Mouse (Mus musculus) liver, embryonic 16.5 days (tissue): ENCODE results near the gene Tor1b. TPM values are rescaled to one million over a fixed set of nuclear protein-coding genes. Genes with fewer than 3 reads are reported as not detected.

ENCODE experiments used
- ATAC-seq: fragments of 200-750 bp; cut with Nextera tagmentation; 2 replicates; pipeline ENCODE4 v1.8.0; 2017; ENCODE audit warnings: low read depth, mild to moderate bottlenecking, moderate number of reproducible peaks, moderate library complexity
- H3K27ac ChIP-seq: fragments of 300-500 bp; sonication (generic); 2 replicates; pipeline ENCODE4 v1.5.1; 2014; ENCODE audit warnings: mild to moderate bottlenecking, low read length
- H3K27me3 ChIP-seq: fragments of 300-500 bp; sonication (generic); 2 replicates; pipeline ENCODE4 v1.6.1; 2014; ENCODE audit warnings: low read depth, low read length, mixed read lengths; ENCODE audit not compliant: control insufficient read depth, insufficient read depth
- H3K36me3 ChIP-seq: fragments of 300-500 bp; sonication (generic); 2 replicates; pipeline ENCODE4 v1.6.1; 2014; ENCODE audit warnings: mild to moderate bottlenecking; ENCODE audit not compliant: control insufficient read depth, insufficient read depth
- H3K4me1 ChIP-seq: fragments of 300-500 bp; sonication (generic); 2 replicates; pipeline ENCODE4 v1.6.1; 2014; ENCODE audit warnings: low read depth, low read length, mixed read lengths; ENCODE audit not compliant: control insufficient read depth
- H3K4me2 ChIP-seq: fragments of 300-500 bp; sonication (generic); 2 replicates; pipeline ENCODE4 v1.6.1; 2014; ENCODE audit warnings: low read depth, low read length, mixed read lengths
- H3K4me3 ChIP-seq: fragments of 300-500 bp; sonication (generic); 2 replicates; pipeline ENCODE4 v1.5.1; 2014; ENCODE audit warnings: low read depth, mild to moderate bottlenecking, low read length
- H3K9ac ChIP-seq: fragments of 300-500 bp; sonication (generic); 2 replicates; pipeline ENCODE4 v1.6.1; 2014; ENCODE audit warnings: low read depth, low read length
- H3K9me3 ChIP-seq: fragments of 300-500 bp; sonication (generic); replicated peaks from 2 replicates; pipeline ENCODE4 v1.6.1; 2016; ENCODE audit warnings: low read length; ENCODE audit not compliant: control insufficient read depth
- WGBS: fragments of 180-500 bp; shearing (Covaris S2); extraction: QIAGEN DNeasy Blood & Tissue Kit; methylation state at CpG from one replicate; pipeline ENCODE4 v1.1.7; 2014; ENCODE audit not compliant: insufficient replicate concordance; 5-methylcytosine and 5-hydroxymethylcytosine counted together
- polyA plus RNA-seq: library from polyadenylated mRNA; unstranded; fragments of >200 nt; fragmentation: Nextera tagmentation; extraction: Ambion mirVana; gene quantifications from 2 replicates; pipeline ENCODE4 v1.2.1, GENCODE M21; 2015

Gene Tor1b
- polyA plus RNA-seq, result 15.8 and 15.9 TPM in 2 replicates

GRCm38 (mm10) chr2:30952824-30953490, at the start of gene Tor1b:
TSS of gene Tor1b (plus strand) at chr2:30952959.
- H3K9me3 ChIP-seq, result no peaks in the 10 kb centered on the region
- H3K4me2 ChIP-seq, result peak within 1 kb of the TSS; percentile 79
- H3K36me3 ChIP-seq, result peaks cover 18% of the 10 kb centered on the region
- H3K27me3 ChIP-seq, result no peaks in the 10 kb centered on the region
- peaks cover 22% of the 10 kb centered on the region for H3K4me1 ChIP-seq
- H3K27ac ChIP-seq, result peak within 1 kb of the TSS; percentile 86
- ATAC-seq, result peak; percentile 87
- WGBS, result under 1% methylated on average over 57 of the region's 60 CpGs
- peak within 1 kb of the TSS; percentile 87 for H3K9ac ChIP-seq
- H3K4me3 ChIP-seq, result peak within 1 kb of the TSS; percentile 79

GRCm38 (mm10) chr2:30904231-30904630, 48.5 kb upstream of the Tor1b start:
- 70% methylated on average over 6 of the region's 6 CpGs for WGBS
- no peak overlapping the region for H3K4me3 ChIP-seq
- H3K36me3 ChIP-seq, result no peaks in the 10 kb centered on the region
- no peaks in the 10 kb centered on the region for H3K9me3 ChIP-seq
- peaks cover 27% of the 10 kb centered on the region for H3K27me3 ChIP-seq
- ATAC-seq, result no peak
- no peak overlapping the region for H3K27ac ChIP-seq
- H3K4me2 ChIP-seq, result no peak overlapping the region
- no peak overlapping the region for H3K9ac ChIP-seq
- no peaks in the 10 kb centered on the region for H3K4me1 ChIP-seq

- no peak overlapping the region for H3K4me3 ChIP-seq
- no peaks in the 10 kb centered on the region for H3K9me3 ChIP-seq
- H3K9ac ChIP-seq, result no peak overlapping the region
- no peak overlapping the region for H3K27ac ChIP-seq
- no peak overlapping the region for H3K4me2 ChIP-seq
- H3K4me1 ChIP-seq, result no peaks in the 10 kb centered on the region
- peaks cover 27% of the 10 kb centered on the region for H3K27me3 ChIP-seq
- 58% methylated on average over 7 of the region's 7 CpGs for WGBS
- no peak for ATAC-seq
- H3K36me3 ChIP-seq, result no peaks in the 10 kb centered on the region
These were observed 47.8 kb upstream of the Tor1b start for GRCm38 (mm10) chr2:30904991-30905390.

GRCm38 (mm10) chr2:30905906-30906305, 46.9 kb upstream of the Tor1b start:
- H3K36me3 ChIP-seq, result no peaks in the 10 kb centered on the region
- H3K27ac ChIP-seq, result no peak overlapping the region
- H3K4me1 ChIP-seq, result no peaks in the 10 kb centered on the region
- H3K9ac ChIP-seq, result no peak overlapping the region
- H3K4me3 ChIP-seq, result no peak overlapping the region
- H3K9me3 ChIP-seq, result no peaks in the 10 kb centered on the region
- WGBS, result 74% methylated on average over 8 of the region's 8 CpGs
- H3K27me3 ChIP-seq, result peaks cover 24% of the 10 kb centered on the region
- H3K4me2 ChIP-seq, result no peak overlapping the region
- no peak for ATAC-seq

- Histone ChIP-seq H3K9ac (no peak overlapping the region), H3K27ac (no peak overlapping the region), H3K36me3 (no peaks in the 10 kb centered on the region), H3K4me3 (no peak overlapping the region), H3K4me1 (no peaks in the 10 kb centered on the region), H3K4me2 (no peak overlapping the region), H3K9me3 (no peaks in the 10 kb centered on the region), H3K27me3 (peaks cover 23% of the 10 kb centered on the region)
- ATAC-seq, result no peak
- WGBS, result 54% methylated on average over 4 of the region's 4 CpGs
These were observed 46.1 kb upstream of the Tor1b start for GRCm38 (mm10) chr2:30906641-30907040.

GRCm38 (mm10) chr2:30912291-30912773, 40.4 kb upstream of the Tor1b start:
- H3K27me3 ChIP-seq, result no peaks in the 10 kb centered on the region
- no peak for ATAC-seq
- H3K27ac ChIP-seq, result no peak overlapping the region
- H3K36me3 ChIP-seq, result no peaks in the 10 kb centered on the region
- no peaks in the 10 kb centered on the region for H3K9me3 ChIP-seq
- no peaks in the 10 kb centered on the region for H3K4me1 ChIP-seq
- 37% methylated on average over 4 of the region's 4 CpGs for WGBS
- no peak overlapping the region for H3K4me3 ChIP-seq
- H3K9ac ChIP-seq, result no peak overlapping the region
- no peak overlapping the region for H3K4me2 ChIP-seq

- no peaks in the 10 kb centered on the region for H3K9me3 ChIP-seq
- no peak for ATAC-seq
- H3K36me3 ChIP-seq, result no peaks in the 10 kb centered on the region
- H3K4me3 ChIP-seq, result no peak overlapping the region
- H3K27me3 ChIP-seq, result no peaks in the 10 kb centered on the region
- H3K9ac ChIP-seq, result no peak overlapping the region
- H3K27ac ChIP-seq, result no peak overlapping the region
- no peak overlapping the region for H3K4me2 ChIP-seq
- 59% methylated on average over 8 of the region's 8 CpGs for WGBS
- H3K4me1 ChIP-seq, result no peaks in the 10 kb centered on the region
These were observed 39.7 kb upstream of the Tor1b start for GRCm38 (mm10) chr2:30913022-30913421.

GRCm38 (mm10) chr2:30914836-30915235, 37.9 kb upstream of the Tor1b start:
- Histone ChIP-seq H3K27me3 (no peaks in the 10 kb centered on the region), H3K36me3 (no peaks in the 10 kb centered on the region), H3K4me2 (no peak overlapping the region), H3K9me3 (no peaks in the 10 kb centered on the region), H3K4me3 (no peak overlapping the region), H3K27ac (no peak overlapping the region), H3K9ac (no peak overlapping the region), H3K4me1 (no peaks in the 10 kb centered on the region)
- ATAC-seq, result no peak
- 44% methylated on average over 3 of the region's 3 CpGs for WGBS

GRCm38 (mm10) chr2:30915376-30915775, 37.4 kb upstream of the Tor1b start:
- Histone ChIP-seq H3K9ac (no peak overlapping the region), H3K27ac (no peak overlapping the region), H3K4me3 (no peak overlapping the region), H3K4me1 (no peaks in the 10 kb centered on the region), H3K4me2 (no peak overlapping the region), H3K9me3 (no peaks in the 10 kb centered on the region), H3K27me3 (no peaks in the 10 kb centered on the region), H3K36me3 (no peaks in the 10 kb centered on the region)
- no peak for ATAC-seq
- WGBS, result 72% methylated on average over 5 of the region's 5 CpGs
